Mouse (Mus musculus): Measurements from ENCODE around the gene Gm21870. TPM values are rescaled to one million over a fixed set of nuclear protein-coding genes. Genes with fewer than 3 reads are reported as not detected.

Gm21870 gene
- not detected for polyA plus RNA-seq (2014; fragmentation: Illumina TruSeq; extraction: RNeasy Lipid Tissue Mini Kit (QIAGEN cat#74804); ENCODE audit: low read depth, low replicate concordance)

DNA sequence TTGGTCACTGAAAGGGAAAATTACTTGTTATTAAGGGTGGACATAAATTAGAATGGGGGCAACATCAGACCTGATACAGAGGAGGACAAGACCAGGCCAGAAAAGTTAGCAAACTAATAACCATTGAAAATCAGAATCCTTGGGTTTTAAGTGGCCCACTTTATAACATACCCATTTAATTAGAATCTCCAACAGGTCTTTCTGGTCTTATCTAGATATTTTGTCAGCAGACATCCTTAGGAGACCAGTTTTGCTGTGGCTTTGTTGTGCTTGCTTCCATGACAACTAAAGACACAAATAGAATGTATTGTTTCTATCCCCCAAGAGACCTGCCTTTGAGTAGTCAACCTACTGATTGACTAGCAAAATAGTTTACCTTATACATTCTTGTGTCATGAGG, at the start of gene Gm21870:
Gm21870 (minus strand) TSS at position 101 of the 400 bp plus-strand sequence.

DNA sequence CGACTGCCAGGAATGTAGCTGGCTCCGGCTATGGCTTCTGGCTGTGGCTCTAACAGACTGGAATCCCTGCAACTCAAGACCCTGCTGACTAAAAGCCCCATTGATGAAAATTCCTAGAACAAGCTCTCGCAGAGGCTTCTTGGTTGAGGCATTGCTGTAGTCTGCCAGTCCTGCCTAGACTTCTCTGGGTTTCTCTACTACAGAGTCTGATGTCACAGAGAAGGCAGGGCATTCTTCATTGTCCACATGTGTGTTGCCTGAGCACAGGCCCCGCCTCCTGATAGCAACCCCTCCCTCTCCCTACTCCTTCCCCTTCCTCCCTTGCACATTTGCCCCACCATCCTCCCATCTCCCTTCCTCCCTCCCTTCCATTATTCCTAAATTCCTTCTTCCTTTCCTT, 30.2 kb downstream of the Gm21870 start, which contains the start of gene Btbd35f6:
Btbd35f6 (minus strand) TSS at position 101 of the 400 bp plus-strand sequence.

Other genes starting within 250 kb of the Gm21870 start
- gene Btbd35f6, start 30.3 kb downstream of the Gm21870 start, polyA plus RNA-seq (2014; fragmentation: Illumina TruSeq; extraction: RNeasy Lipid Tissue Mini Kit (QIAGEN cat#74804); ENCODE audit: low read depth, low replicate concordance), result not detected
- gene Btbd35f9, start 174.7 kb upstream of the Gm21870 start, polyA plus RNA-seq (2014; fragmentation: Illumina TruSeq; extraction: RNeasy Lipid Tissue Mini Kit (QIAGEN cat#74804); ENCODE audit: low read depth, low replicate concordance), result not detected